Mouse (Mus musculus) liver, embryonic 14.5 days (tissue): Measurements from ENCODE around the gene Pqbp1. TPM values are rescaled to one million over a fixed set of nuclear protein-coding genes. Genes with fewer than 3 reads are reported as not detected.

Experiments
- ATAC-seq: fragments of 200-750 bp; cut with Nextera tagmentation; 2 replicates; pipeline ENCODE4 v1.8.0; 2017; ENCODE audit warnings: moderate number of reproducible peaks, mild to moderate bottlenecking, moderate library complexity; ENCODE audit not compliant: insufficient read depth
- DNase-seq, 3 experiments: peaks; one replicate each; pipeline ENCODE4 v3.0.0-alpha.2; 2012 to 2013; ENCODE audit warnings: low read depth in 3 of 3, low spot score in 3 of 3
- H3K27ac ChIP-seq: fragments of 300-500 bp; sonication (generic); 2 replicates; pipeline ENCODE4 v1.5.1; 2014; ENCODE audit warnings: moderate library complexity, mild to moderate bottlenecking, control low read depth, inconsistent platforms
- H3K27me3 ChIP-seq: fragments of 300-500 bp; sonication (generic); 2 replicates; pipeline ENCODE4 v1.6.1; 2014; ENCODE audit warnings: mild to moderate bottlenecking, low read length, moderate library complexity; ENCODE audit not compliant: control insufficient read depth, insufficient read depth
- H3K36me3 ChIP-seq: fragments of 300-500 bp; sonication (generic); replicated peaks from 2 replicates; pipeline ENCODE4 v1.6.1; 2014; ENCODE audit warnings: low read depth; ENCODE audit not compliant: control insufficient read depth, insufficient read depth
- H3K4me1 ChIP-seq, 2 experiments: fragments of 200-500 bp in 1 of 2; fragments of 300-500 bp in 1 of 2; sonication (generic) in 1 of 2; replicated peaks; 2 replicates each; pipeline ENCODE4 v1.6.1; 2012 to 2014; ENCODE audit warnings: antibody characterized with exemption in 1 of 2, inconsistent platforms in 1 of 2, low read length in 1 of 2; ENCODE audit not compliant: control insufficient read depth in 2 of 2, insufficient read depth in 2 of 2
- H3K4me2 ChIP-seq: fragments of 300-500 bp; sonication (generic); 2 replicates; pipeline ENCODE4 v1.6.1; 2014; ENCODE audit warnings: low read depth, mild to moderate bottlenecking, control low read depth, moderate library complexity
- H3K4me3 ChIP-seq, 2 experiments: fragments of 200-500 bp in 1 of 2; fragments of 300-500 bp in 1 of 2; sonication (generic) in 1 of 2; 2 replicates each; pipeline ENCODE4 v1.5.1; 2012 to 2014; ENCODE audit warnings: low read depth in 2 of 2, low read length in 2 of 2, mild to moderate bottlenecking in 2 of 2, control low read depth in 1 of 2, inconsistent platforms in 1 of 2, moderate library complexity in 1 of 2; ENCODE audit not compliant: insufficient read depth in 1 of 2
- H3K9ac ChIP-seq: fragments of 300-500 bp; sonication (generic); replicated peaks from 2 replicates; pipeline ENCODE4 v1.6.1; 2014; ENCODE audit warnings: mild to moderate bottlenecking, control low read depth, moderate library complexity
- H3K9me3 ChIP-seq: fragments of 300-500 bp; sonication (generic); 2 replicates; pipeline ENCODE4 v1.6.1; 2016; ENCODE audit warnings: low read length, mixed read lengths; ENCODE audit not compliant: control insufficient read depth
- CTCF ChIP-seq: IDR thresholded peaks from 2 replicates; pipeline ENCODE4 v1.5.1; 2016; ENCODE audit warnings: antibody characterized with exemption, low read depth, control low read depth
- EP300 ChIP-seq: IDR thresholded peaks from 2 replicates; pipeline ENCODE4 v1.6.1; 2016; ENCODE audit warnings: antibody characterized with exemption, low read depth
- WGBS: fragments of 180-500 bp; shearing (Covaris S2); extraction: QIAGEN DNeasy Blood & Tissue Kit; methylation state at CpG from one replicate; pipeline ENCODE4 v1.1.7; 2014; ENCODE audit not compliant: insufficient replicate concordance; 5-methylcytosine and 5-hydroxymethylcytosine counted together
- polyA plus RNA-seq, 2 experiments: library from polyadenylated mRNA; depleted of rRNA in 1 of 2; stranded (reverse) in 1 of 2; unstranded in 1 of 2; fragments of >200 nt; fragmentation: Nextera tagmentation in 1 of 2; extraction: Ambion mirVana in 1 of 2; gene quantifications; 2 replicates each; pipeline versions ENCODE4 v1.2.1 to v1.2.3; 2012 to 2014

Pqbp1 gene
- polyA plus RNA-seq, 2 experiments = 28.4 to 41.4 TPM

DNA sequence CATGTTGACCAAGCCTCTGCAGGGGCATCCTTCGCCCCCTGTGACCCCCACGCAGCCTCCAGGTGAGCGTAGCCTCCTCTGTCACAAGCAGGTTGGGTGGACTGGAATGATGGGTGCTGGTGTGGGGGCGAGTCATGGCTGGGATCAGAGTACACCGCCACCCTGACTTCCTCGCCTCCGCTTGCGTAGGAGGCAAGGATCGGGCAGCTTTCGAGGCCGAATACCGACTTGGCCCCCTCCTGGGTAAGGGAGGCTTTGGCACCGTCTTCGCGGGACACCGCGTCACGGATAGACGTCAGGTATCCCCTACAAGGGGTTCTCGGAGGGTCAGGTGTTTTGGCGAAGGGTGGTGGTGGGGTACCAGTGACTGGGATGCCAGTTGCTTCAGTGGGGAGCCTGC, 20.6 kb downstream of the Pqbp1 start:
- TF ChIP-seq EP300 (no peak), CTCF (no peak)
- DNase-seq = no peak

DNA sequence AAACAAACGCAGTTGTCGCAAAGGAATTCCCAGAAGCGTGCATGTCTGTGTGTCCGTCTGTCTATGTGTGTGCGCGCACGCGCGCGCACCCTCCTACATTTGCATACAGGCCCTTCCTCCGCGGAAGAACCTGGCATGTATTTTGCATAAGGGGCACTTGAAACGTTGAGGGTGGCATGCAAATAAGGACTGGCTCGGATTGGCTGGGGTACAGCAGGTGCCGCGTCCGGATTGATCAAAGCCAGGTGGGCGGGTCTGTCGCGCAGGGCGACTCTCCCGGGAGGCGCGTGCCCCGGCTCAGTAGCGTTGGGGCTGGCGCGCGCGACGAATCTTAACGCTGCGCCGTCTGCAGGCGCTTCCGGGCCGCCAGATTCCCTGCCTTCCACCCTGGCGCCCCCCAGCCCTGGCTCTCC, 21.1 kb downstream of the Pqbp1 start, which contains the start of gene Pim2:
Pim2 (plus strand) TSS at position 256 of the 413 bp plus-strand sequence.
- no peaks in the 10 kb centered on the region for H3K27me3 ChIP-seq
- DNase-seq (peak; percentile 71 to 78 (median 76)), ATAC-seq (peak; percentile 95)
- peak within 1 kb of the TSS; percentile 3; the same call in 1 of the 2 replicates for H3K9ac ChIP-seq
- H3K4me1 ChIP-seq = peaks cover 0 to 11% of the 10 kb centered on the region in 2 experiments; a peak in 3 of 4 replicates
- H3K9me3 ChIP-seq = no peaks in the 10 kb centered on the region
- H3K27ac ChIP-seq = no peak within 1 kb of the TSS
- peaks cover 12% of the 10 kb centered on the region for H3K36me3 ChIP-seq
- H3K4me3 ChIP-seq = peak within 1 kb of the TSS; percentile 53 to 62
- TF ChIP-seq EP300 = no peak
- TF ChIP-seq CTCF = no peak
- WGBS = 11% methylated on average over 26 of the region's 38 CpGs
- H3K4me2 ChIP-seq = peak within 1 kb of the TSS; percentile 74

More for the DNA sequence above, 20.6 kb downstream of the Pqbp1 start:
- Histone ChIP-seq H3K36me3 (peaks cover 7% of the 10 kb centered on the region), H3K4me1 (peaks cover 0 to 11% of the 10 kb centered on the region in 2 experiments; a peak in 3 of 4 replicates), H3K4me3 (peak overlapping the region; percentile 47 to 53), H3K9ac (no peak overlapping the region), H3K4me2 (peak overlapping the region; percentile 74), H3K9me3 (no peaks in the 10 kb centered on the region), H3K27ac (no peak overlapping the region), H3K27me3 (no peaks in the 10 kb centered on the region)
- ATAC-seq = peak; percentile 14; the same call in 1 of the 2 replicates
- 23% methylated on average over 21 of the region's 21 CpGs for WGBS

DNA sequence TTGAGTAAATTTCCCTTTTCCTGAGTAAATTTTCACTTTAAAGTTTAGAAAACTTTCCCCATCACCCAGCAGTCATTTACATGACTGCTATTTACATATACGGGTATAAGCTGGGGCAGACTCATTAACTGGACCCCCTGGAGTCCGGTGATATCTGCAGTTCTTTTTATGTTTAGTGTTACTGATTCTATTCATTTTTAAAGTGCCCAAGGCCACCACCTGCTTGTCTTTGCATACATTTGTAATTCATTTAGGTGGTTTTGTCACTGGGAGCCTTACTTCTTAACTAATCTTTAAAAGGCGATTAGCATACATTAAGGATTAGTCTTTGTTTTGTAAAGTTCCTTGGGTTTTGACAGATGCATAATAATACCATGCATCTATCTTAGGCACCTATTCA, 29.2 kb downstream of the Pqbp1 start:
- no peak for TF ChIP-seq CTCF
- TF ChIP-seq EP300 = no peak
- H3K36me3 ChIP-seq = peaks cover 27% of the 10 kb centered on the region

DNA sequence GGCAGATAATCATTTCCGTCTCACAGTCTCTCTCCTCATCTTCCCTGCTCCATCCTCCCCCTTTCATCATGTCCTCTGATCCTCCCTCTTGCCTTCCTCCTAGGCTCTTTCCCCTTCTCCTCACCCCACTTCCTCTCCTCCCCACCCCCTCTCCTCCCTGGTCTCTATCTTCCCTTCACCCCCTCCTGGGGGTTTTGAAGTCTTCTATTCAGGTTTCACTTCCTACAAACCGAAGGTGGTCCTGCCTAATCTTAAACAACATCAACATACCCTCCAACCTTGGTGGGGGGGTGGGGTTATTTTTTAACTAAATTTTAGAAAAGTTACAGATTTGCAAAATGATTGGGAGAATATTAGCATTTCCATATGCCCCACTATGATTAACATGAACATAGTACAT, 30.6 kb downstream of the Pqbp1 start:
- peaks cover 0 to 3% of the 10 kb centered on the region in 2 experiments; a peak in 1 of 4 replicates for H3K4me1 ChIP-seq
- H3K4me2 ChIP-seq = no peak overlapping the region
- peaks cover 20% of the 10 kb centered on the region for H3K36me3 ChIP-seq
- no peaks in the 10 kb centered on the region for H3K27me3 ChIP-seq
- no peak overlapping the region for H3K4me3 ChIP-seq
- ATAC-seq = no peak
- DNase-seq = no peak
- no peak overlapping the region for H3K27ac ChIP-seq
- no peak for TF ChIP-seq CTCF
- no peak for TF ChIP-seq EP300
- no peaks in the 10 kb centered on the region for H3K9me3 ChIP-seq
- H3K9ac ChIP-seq = no peak overlapping the region
- 43% methylated on average over 2 of the region's 2 CpGs for WGBS

More for the DNA sequence above, 29.2 kb downstream of the Pqbp1 start:
- Histone ChIP-seq H3K27ac (no peak overlapping the region), H3K9me3 (no peaks in the 10 kb centered on the region), H3K9ac (no peak overlapping the region), H3K4me3 (no peak overlapping the region), H3K4me2 (no peak overlapping the region), H3K4me1 (peaks cover 0 to 3% of the 10 kb centered on the region in 2 experiments; a peak in 1 of 4 replicates), H3K27me3 (no peaks in the 10 kb centered on the region)
- ATAC-seq (no peak), DNase-seq (no peak)
- WGBS = 65% methylated on average over 3 of the region's 3 CpGs

DNA sequence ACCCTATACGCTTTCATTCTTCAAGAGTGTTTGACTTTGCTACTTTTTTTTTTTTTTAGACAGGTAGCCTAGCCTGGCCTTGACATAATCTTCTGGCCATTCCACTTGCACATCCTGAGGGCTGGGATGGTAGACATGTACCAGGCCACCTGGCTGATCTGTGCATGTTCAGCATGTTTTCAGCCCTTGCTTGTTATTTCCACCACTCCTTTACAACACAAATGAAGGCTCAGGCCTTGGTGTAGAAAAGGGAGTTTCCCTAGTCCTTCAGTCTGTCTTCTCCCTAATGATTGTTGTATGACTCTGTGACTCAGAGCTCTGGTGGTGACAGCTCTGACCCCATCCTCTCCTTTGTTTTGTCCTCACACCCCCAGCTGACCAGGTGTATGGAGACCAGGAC, 31.9 kb downstream of the Pqbp1 start:
- H3K27me3 ChIP-seq = no peaks in the 10 kb centered on the region
- peaks cover 13% of the 10 kb centered on the region for H3K36me3 ChIP-seq
- no peak overlapping the region for H3K4me3 ChIP-seq
- ATAC-seq (no peak), DNase-seq (no peak)
- 82% methylated on average over 1 of the region's 1 CpGs for WGBS
- TF ChIP-seq EP300 (no peak), CTCF (no peak)
- no peak overlapping the region for H3K9ac ChIP-seq
- H3K4me2 ChIP-seq = no peak overlapping the region
- H3K4me1 ChIP-seq = peaks cover 0 to 3% of the 10 kb centered on the region in 2 experiments; a peak in 1 of 4 replicates
- H3K27ac ChIP-seq = no peak overlapping the region
- no peaks in the 10 kb centered on the region for H3K9me3 ChIP-seq
